Mouse (Mus musculus) gonadal fat pad, adult 2 months (tissue): ENCODE results near the gene Iqsec3. TPM values are rescaled to one million over a fixed set of nuclear protein-coding genes. Genes with fewer than 3 reads are reported as not detected.

Experiments
- DNase-seq: peaks from one replicate; pipeline ENCODE4 v3.0.0-alpha.2; 2012; ENCODE audit warnings: low read depth
- polyA plus RNA-seq: library from polyadenylated mRNA; depleted of rRNA; stranded (reverse); fragments of >200 nt; gene quantifications from 2 replicates; pipeline ENCODE4 v1.2.3, GENCODE M21; 2012; rRNA removed

Gene Iqsec3
- 0.55 TPM in 2 replicates for polyA plus RNA-seq

- DNase-seq: no peak
Observed at GRCm38 (mm10) chr6:121473093-121473821, at the start of gene Iqsec3. Gene Iqsec3, minus strand, starts transcription at chr6:121473678.

- DNase-seq: no peak
Observed at GRCm38 (mm10) chr6:121522106-121522705, 48.7 kb upstream of the Iqsec3 start.

GRCm38 (mm10) chr6:121521030-121521429, 47.6 kb upstream of the Iqsec3 start:
- no peak for DNase-seq

- DNase-seq: no peak
Observed at GRCm38 (mm10) chr6:121519896-121520295, 46.4 kb upstream of the Iqsec3 start.

GRCm38 (mm10) chr6:121519266-121519810, 45.9 kb upstream of the Iqsec3 start:
- no peak for DNase-seq

- no peak for DNase-seq
Observed at GRCm38 (mm10) chr6:121517726-121518125, 44.2 kb upstream of the Iqsec3 start.

GRCm38 (mm10) chr6:121510381-121510780, 36.9 kb upstream of the Iqsec3 start:
- DNase-seq: no peak

GRCm38 (mm10) chr6:121509871-121510270, 36.4 kb upstream of the Iqsec3 start:
- DNase-seq: no peak

- no peak for DNase-seq
Observed at GRCm38 (mm10) chr6:121508266-121508665, 34.8 kb upstream of the Iqsec3 start.

- no peak for DNase-seq
Observed at GRCm38 (mm10) chr6:121501044-121501638, 27.7 kb upstream of the Iqsec3 start.

GRCm38 (mm10) chr6:121499856-121500255, 26.4 kb upstream of the Iqsec3 start:
- DNase-seq: no peak

GRCm38 (mm10) chr6:121498819-121499535, 25.5 kb upstream of the Iqsec3 start:
- DNase-seq: no peak

- no peak for DNase-seq
Observed at GRCm38 (mm10) chr6:121495606-121496005, 22.1 kb upstream of the Iqsec3 start.

- no peak for DNase-seq
Observed at GRCm38 (mm10) chr6:121495026-121495425, 21.5 kb upstream of the Iqsec3 start.

- no peak for DNase-seq
Observed at GRCm38 (mm10) chr6:121494319-121494718, 20.8 kb upstream of the Iqsec3 start.

- DNase-seq: no peak
Observed at GRCm38 (mm10) chr6:121491339-121491738, 17.9 kb upstream of the Iqsec3 start.

- no peak for DNase-seq
Observed at GRCm38 (mm10) chr6:121472273-121472672, 1.2 kb downstream of the Iqsec3 start.

- no peak for DNase-seq
Observed at GRCm38 (mm10) chr6:121468235-121468634, 5.2 kb downstream of the Iqsec3 start.

- DNase-seq: no peak
Observed at GRCm38 (mm10) chr6:121462628-121463340, 10.7 kb downstream of the Iqsec3 start.

GRCm38 (mm10) chr6:121457381-121457780, 16.1 kb downstream of the Iqsec3 start:
- DNase-seq: no peak

GRCm38 (mm10) chr6:121456651-121457050, 16.8 kb downstream of the Iqsec3 start:
- DNase-seq: no peak
